Mouse (Mus musculus) lung, postnatal 36 days (tissue): ENCODE measurements at regions not wholly inside any gene's neighbourhood (a gene's known extent, or its start where the extent isn't known, plus 50 kb on each side); places are given as distances from the start of the nearest gene placed in this dataset.

Source experiments
- DNase-seq: peaks from one replicate; pipeline ENCODE4 v3.0.0; 2022; ENCODE audit warnings: mixed read lengths

DNA sequence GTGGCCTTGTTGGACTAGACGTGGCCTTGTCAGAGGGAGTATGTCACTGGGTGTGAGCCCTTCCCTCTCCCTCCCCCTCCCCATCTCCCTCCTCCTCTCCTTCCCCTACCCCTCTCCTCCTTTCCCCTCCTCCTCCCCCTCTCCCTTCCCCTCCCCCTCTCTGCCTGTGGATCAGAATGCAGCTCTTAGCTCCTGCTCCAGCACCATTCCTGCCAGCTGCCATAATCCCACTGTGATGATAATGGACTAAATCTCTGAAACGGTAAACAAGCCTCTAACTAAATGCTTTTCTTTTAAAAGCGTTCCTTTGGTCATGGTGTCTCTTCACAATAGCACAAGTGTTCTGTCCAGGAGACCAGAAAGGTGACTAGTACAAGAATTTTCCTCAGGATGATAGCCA, 573.1 kb upstream of the Gm19410 start:
- DNase-seq = no peak

- peak; percentile 29 for DNase-seq
These were observed 571.8 kb upstream of the Gm19410 start for GRCm38 (mm10) chr8:35193771-35194170.

DNA sequence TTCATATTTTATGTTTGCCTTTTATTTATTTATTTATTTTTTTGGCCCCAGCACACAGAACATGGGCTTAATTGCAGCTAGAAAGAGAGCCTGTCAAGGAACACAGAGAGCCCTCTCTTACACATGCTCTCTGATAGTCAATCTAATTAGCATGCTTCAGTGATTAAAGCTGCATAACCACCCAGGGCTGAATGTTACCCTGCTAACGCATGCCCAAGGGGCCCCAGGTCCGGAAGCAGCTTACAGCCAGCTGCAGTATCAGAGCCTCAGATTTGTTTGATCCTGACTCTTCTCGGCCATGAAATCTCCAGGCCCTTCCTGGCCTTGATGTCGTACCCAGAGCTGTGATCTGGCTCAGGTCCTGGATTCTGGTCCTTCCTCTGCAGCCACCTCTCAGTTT, 569.4 kb upstream of the Gm19410 start:
- DNase-seq = no peak

- DNase-seq = no peak
These were observed 566.8 kb upstream of the Gm19410 start for GRCm38 (mm10) chr8:35198766-35199165.

GRCm38 (mm10) chr8:35201416-35201815, 564.2 kb upstream of the Gm19410 start:
- peak; percentile 42 for DNase-seq

DNA sequence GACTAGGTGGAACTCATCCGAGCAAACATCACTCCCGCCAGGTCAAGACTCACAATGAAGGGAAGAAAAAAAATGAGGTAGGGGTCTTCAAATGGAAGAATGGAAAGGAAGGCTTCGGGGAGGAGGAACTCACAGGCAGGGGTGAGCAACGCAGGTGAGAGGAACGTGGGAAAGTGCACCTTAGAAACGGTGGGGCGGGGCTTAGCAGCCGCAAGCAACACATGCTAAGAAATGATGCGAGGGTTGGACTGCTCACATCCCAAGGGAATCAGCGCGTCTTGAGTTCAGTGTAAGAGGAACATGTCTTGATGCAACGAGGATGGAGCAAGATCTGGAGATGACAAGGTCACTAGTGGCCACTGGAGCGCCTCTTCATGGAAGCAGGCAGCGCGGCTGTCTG, 560.6 kb upstream of the Gm19410 start:
- no peak for DNase-seq

DNA sequence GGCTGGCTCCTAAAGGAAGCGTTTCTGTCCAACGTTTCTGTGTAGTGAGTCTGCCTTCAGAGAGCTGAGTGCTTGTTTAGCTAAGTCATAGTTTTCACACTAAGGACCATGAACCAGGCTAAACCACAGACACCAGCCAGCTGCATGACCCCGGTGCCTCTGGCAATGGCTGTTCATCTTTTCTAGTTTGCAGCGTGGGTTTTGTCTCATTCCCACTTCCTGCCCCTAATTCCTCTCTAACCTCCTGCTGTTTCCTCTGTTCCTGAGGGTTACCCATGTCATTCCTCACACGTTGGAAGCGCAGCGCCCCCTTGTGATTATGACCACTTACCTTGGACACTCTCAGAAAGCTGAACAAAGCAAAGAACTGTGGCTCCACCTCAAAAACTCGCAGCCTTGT, 560.1 kb upstream of the Gm19410 start:
- DNase-seq = peak; percentile 81

DNA sequence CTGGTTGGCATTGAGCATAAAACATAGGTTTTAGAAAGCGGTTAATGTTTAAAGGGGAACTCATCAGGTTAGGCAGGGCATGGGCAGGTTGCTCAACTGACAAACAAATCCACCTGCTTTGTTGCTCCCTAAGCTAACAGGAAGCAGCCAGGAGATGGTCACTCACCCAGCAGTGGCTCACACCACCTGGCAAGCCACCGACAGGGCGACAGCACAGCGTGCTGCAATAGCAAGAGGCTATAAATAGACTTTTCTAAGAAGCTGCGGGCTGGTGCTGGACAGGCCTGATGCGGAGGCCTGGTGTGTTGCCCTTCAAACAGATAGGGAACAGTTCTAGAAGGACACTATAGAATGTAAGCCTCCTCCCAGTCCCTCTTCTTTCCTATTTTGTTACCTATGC, 559.3 kb upstream of the Gm19410 start:
- peak; percentile 36 for DNase-seq

GRCm38 (mm10) chr8:35208357-35208756, 557.2 kb upstream of the Gm19410 start:
- peak; percentile 7 for DNase-seq

DNA sequence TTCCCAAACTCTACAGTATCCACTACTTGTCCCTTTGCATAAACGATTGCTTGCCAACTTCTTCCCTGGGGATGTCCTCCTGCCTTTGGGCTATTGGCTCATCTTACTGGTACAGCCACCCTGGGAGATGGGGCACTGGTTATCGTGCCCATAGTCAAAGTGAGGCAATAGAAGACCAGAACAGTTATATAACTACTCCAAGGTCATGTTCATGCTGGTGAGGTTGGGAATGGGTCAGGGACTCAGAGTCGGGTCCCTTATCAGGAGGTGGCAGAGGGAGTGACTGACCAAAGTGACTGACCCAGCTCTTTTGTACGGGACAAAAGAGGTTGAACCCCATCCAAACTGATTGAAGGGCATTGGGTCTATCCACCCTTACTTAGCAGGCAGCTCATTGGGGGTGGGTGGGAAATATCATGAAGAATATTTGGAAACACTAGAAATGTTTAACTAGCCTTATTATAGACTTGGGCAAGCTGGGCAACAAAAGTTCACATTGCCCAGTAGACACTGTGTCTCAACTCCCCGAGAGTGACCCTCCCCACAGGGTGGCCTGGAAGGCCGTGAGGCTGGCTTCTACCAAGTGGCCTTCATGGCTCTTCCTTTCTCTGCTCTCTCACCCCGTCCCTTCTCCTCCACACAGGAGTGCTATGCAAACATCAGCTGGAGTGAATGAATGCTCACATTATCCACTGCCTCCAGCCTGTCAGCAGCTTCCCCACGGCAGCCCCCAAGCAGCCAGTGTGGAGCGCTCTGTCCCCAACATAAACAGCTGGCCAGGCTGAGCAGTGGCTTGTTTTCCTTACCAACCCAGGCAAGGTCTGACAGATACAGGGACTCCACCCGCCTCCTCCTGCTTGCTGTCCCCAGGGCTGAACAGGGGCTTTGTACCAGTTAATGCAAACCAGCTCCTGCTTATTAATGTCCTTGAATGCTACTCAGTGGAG, 553.8 kb upstream of the Gm19410 start:
- DNase-seq = no peak

DNA sequence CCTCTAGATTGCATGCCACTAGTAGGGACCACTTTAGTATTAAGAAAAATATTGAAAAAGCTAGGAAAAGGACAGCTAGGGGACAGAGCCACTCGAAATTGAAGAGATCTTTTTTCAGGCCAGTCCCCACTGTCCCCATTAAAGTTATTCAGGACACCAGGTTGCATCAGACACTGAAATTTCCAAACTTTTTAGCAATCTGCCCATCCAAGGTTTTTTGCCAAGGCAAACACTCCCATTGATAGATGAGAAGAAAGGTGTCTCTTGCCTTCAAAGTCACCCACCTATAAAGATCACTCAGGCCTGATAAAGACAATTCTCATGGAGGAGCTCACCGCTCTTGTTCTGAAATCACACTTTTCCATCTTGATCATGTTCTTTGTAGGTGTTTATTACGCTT, 552.1 kb upstream of the Gm19410 start:
- no peak for DNase-seq

GRCm38 (mm10) chr8:35217604-35218003, 548.0 kb upstream of the Gm19410 start:
- no peak for DNase-seq

DNA sequence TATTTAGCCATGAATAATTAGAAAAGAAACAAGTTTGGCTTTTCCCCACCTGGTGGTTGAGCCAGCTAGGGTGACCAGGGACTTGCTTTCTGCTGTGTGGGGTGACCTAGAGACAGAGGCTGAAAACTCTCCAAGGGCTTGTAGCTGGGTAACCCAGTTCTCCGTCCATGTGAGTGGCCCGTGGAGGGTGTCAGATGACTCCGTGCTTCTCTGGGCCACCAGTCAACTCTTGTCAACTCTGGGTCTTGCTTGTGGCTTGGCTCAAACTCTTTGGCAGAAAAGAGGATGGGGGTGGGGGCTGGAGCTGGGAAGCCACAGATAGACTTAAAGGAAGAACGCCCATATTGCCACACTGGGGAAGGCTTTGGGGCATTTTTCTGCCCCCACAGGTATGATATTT, 547.3 kb upstream of the Gm19410 start:
- DNase-seq = peak; percentile 16

DNA sequence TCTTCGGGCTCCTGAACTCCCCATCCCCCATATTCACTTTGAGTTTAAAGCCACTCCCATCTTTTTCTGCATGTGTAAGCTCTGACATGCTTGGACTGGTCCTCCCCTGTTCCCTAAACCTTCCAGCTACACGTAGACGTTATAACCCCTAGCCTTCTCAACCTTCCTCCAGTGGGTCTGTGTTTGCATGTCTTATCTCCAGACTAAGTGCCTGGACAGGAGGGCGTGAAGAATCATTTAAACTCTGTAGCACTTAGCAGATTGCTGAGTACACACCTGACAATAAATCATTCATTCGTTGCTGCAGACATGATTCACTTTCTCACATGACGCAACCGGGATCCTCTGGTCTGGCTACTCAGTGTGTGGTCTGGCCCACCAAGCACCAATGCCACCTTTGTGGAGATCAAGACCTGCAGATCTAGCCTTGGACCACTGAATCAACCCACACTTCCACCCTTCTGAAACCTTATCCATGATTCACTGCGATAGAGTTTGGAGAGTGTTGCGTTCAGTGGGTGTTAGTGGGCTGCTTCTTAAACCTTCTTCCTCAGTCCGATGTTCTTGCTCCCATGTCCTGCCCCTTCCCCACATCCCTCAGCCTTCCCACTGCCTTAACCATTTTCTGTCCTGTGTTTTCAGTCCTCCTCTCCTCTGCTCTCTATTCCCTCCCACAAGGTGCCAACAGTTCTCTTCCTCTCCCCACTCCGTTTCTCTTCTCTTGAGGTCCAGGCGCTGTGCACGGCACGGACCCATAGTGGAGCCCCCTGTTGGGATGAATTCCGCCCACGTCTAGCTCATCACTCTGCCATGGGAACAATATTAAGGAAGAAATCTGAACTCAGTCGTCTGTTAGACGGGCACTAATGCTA, 541.3 kb upstream of the Gm19410 start:
- DNase-seq = no peak

DNA sequence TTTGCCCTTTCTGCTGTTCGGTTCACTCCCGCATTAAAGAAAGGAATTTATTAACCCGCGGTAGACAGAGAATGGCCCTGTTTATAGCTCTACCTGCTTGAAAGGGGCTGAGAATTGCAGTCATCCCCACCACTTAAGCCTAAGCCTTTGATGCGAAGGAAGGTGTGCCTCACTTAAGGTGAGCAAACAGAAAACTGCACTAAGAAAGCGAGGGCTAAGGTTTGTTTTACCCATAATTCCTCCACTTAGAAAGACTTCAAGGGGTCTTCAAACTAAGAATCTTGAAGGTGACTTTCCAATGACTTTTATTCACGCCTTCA, 540.7 kb upstream of the Gm19410 start:
- DNase-seq = no peak

- DNase-seq = no peak
These were observed 538.5 kb upstream of the Gm19410 start for GRCm38 (mm10) chr8:35227079-35227478.

- DNase-seq = peak; percentile 21
These were observed 537.1 kb upstream of the Gm19410 start for GRCm38 (mm10) chr8:35228449-35228848.

GRCm38 (mm10) chr8:35233520-35234186, 531.9 kb upstream of the Gm19410 start:
- DNase-seq = no peak

- DNase-seq = no peak
These were observed 531.2 kb upstream of the Gm19410 start for GRCm38 (mm10) chr8:35234436-35234835.

GRCm38 (mm10) chr8:35235815-35236509, 529.6 kb upstream of the Gm19410 start:
- DNase-seq = no peak

- DNase-seq = no peak
These were observed 528.3 kb upstream of the Gm19410 start for GRCm38 (mm10) chr8:35237279-35237678.

DNA sequence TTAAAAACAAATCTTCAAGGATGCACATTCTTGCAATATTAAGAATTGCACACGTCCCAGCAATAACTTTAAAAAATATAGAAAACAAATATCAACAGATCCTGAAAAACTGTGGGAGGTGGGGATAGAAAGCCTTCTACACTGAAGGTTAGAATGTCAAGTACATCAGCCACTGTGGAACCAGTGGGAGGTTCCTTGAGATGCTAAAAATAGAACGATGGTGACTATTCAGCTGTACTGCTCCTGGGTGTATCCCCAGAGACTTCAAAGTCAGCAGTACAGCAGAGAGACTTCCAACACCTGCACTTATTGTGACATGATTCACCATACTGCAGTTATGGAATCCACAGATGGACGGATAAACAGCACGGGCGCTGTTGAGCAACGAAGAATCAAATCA, 524.7 kb upstream of the Gm19410 start:
- DNase-seq = no peak

GRCm38 (mm10) chr8:35243555-35243954, 522.0 kb upstream of the Gm19410 start:
- no peak for DNase-seq
